Mouse (Mus musculus) midbrain, embryonic 14.5 days (tissue): ENCODE measurements around the gene Caskin1. TPM values are rescaled to one million over a fixed set of nuclear protein-coding genes. Genes with fewer than 3 reads are reported as not detected.

ENCODE experiments used
- ATAC-seq: fragments of 200-750 bp; cut with Nextera tagmentation; 2 replicates; pipeline ENCODE4 v1.8.0; 2017; ENCODE audit warnings: moderate number of reproducible peaks, moderate library complexity; ENCODE audit not compliant: low FRiP score, low TSS enrichment
- DNase-seq: peaks from one replicate; pipeline ENCODE4 v3.0.0-alpha.2; 2015
- H3K27ac ChIP-seq: fragments of 300-500 bp; sonication (generic); replicated peaks from 2 replicates; pipeline ENCODE4 v1.5.1; 2014; ENCODE audit warnings: mild to moderate bottlenecking, low read depth, low read length, moderate library complexity
- H3K27me3 ChIP-seq: fragments of 300-500 bp; sonication (generic); 2 replicates; pipeline ENCODE4 v1.6.1; 2014; ENCODE audit warnings: low read length, control low read depth, mixed read lengths; ENCODE audit not compliant: control insufficient read depth, insufficient read depth
- H3K36me3 ChIP-seq: fragments of 300-500 bp; sonication (generic); 2 replicates; pipeline ENCODE4 v1.6.1; 2014; ENCODE audit warnings: low read length, control low read depth; ENCODE audit not compliant: control insufficient read depth, insufficient read depth
- H3K4me1 ChIP-seq: fragments of 300-500 bp; sonication (generic); 2 replicates; pipeline ENCODE4 v1.6.1; 2014; ENCODE audit warnings: mild to moderate bottlenecking, antibody characterized with exemption, low read length, control low read depth; ENCODE audit not compliant: control insufficient read depth, insufficient read depth
- H3K4me2 ChIP-seq: fragments of 300-500 bp; sonication (generic); 2 replicates; pipeline ENCODE4 v1.6.1; 2014; ENCODE audit warnings: mild to moderate bottlenecking, low read length, moderate library complexity
- H3K4me3 ChIP-seq: fragments of 300-500 bp; sonication (generic); replicated peaks from 2 replicates; pipeline ENCODE4 v1.5.1; 2014; ENCODE audit warnings: low read depth, low read length
- H3K9ac ChIP-seq: fragments of 300-500 bp; sonication (generic); replicated peaks from 2 replicates; pipeline ENCODE4 v1.6.1; 2014; ENCODE audit warnings: mild to moderate bottlenecking, low read length, moderate library complexity
- H3K9me3 ChIP-seq: fragments of 300-500 bp; sonication (generic); 2 replicates; pipeline ENCODE4 v1.6.1; 2016; ENCODE audit warnings: low read length, control low read depth, mixed read lengths; ENCODE audit not compliant: control insufficient read depth
- WGBS: fragments of 180-500 bp; shearing (Covaris S2); extraction: QIAGEN DNeasy Blood & Tissue Kit; methylation state at CpG from one replicate; pipeline ENCODE4 v1.1.7; 2014; 5-methylcytosine and 5-hydroxymethylcytosine counted together
- polyA plus RNA-seq: library from polyadenylated mRNA; unstranded; fragments of >200 nt; fragmentation: Nextera tagmentation; extraction: Ambion mirVana; gene quantifications from 2 replicates; pipeline ENCODE4 v1.2.1, GENCODE M21; 2014

Gene Caskin1
- 34.8 and 37.5 TPM in 2 replicates for polyA plus RNA-seq

GRCm38 (mm10) chr17:24488186-24488661 lies at the start of gene Caskin1:
Gene Caskin1 (plus strand): TSS chr17:24488601.
- peak within 1 kb of the TSS; percentile 94 for H3K9ac ChIP-seq
- no peaks in the 10 kb centered on the region for H3K27me3 ChIP-seq
- H3K4me3 ChIP-seq = peak within 1 kb of the TSS; percentile 93
- ATAC-seq (peak; percentile 57), DNase-seq (peak; percentile 82)
- H3K27ac ChIP-seq = peak within 1 kb of the TSS; percentile 96
- no peaks in the 10 kb centered on the region for H3K9me3 ChIP-seq
- no peaks in the 10 kb centered on the region for H3K36me3 ChIP-seq
- H3K4me2 ChIP-seq = peak within 1 kb of the TSS; percentile 74
- peaks cover 23% of the 10 kb centered on the region for H3K4me1 ChIP-seq
- WGBS = under 1% methylated on average over 41 of the region's 45 CpGs

- Histone ChIP-seq H3K9ac (no peak overlapping the region), H3K36me3 (peaks cover 80% of the 10 kb centered on the region), H3K4me3 (no peak overlapping the region), H3K27ac (no peak overlapping the region), H3K9me3 (no peaks in the 10 kb centered on the region), H3K27me3 (no peaks in the 10 kb centered on the region), H3K4me1 (no peaks in the 10 kb centered on the region), H3K4me2 (no peak overlapping the region)
- ATAC-seq (no peak), DNase-seq (no peak)
- WGBS = 92% methylated on average over 8 of the region's 8 CpGs
Observed at GRCm38 (mm10) chr17:24440377-24440776, 48.0 kb upstream of the Caskin1 start.

DNA sequence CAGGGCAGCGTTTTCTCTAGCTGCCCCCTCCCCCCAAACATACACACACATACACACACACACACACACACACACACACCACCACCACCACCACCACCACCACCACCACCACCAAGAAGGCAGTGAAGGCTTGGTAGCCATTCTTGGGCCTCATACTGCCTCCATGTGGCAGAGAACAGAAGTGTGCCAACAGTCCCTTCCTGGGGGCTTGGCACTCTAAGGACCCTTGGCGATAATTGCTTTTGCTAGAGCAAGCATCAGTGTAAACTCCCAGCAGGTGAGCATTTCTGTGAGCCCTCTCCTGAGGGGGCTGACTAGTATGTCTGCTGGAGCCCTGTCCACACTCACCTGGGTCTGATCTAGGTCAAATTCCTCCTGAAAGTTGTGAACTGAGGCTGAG lies 47.3 kb upstream of the Caskin1 start:
- Histone ChIP-seq H3K27me3 (no peaks in the 10 kb centered on the region), H3K4me2 (no peak overlapping the region), H3K9ac (no peak overlapping the region), H3K9me3 (no peaks in the 10 kb centered on the region), H3K27ac (no peak overlapping the region), H3K4me1 (no peaks in the 10 kb centered on the region), H3K36me3 (peaks cover 83% of the 10 kb centered on the region), H3K4me3 (no peak overlapping the region)
- WGBS = 47% methylated on average over 2 of the region's 2 CpGs
- ATAC-seq (no peak), DNase-seq (peak; percentile 13)

DNA sequence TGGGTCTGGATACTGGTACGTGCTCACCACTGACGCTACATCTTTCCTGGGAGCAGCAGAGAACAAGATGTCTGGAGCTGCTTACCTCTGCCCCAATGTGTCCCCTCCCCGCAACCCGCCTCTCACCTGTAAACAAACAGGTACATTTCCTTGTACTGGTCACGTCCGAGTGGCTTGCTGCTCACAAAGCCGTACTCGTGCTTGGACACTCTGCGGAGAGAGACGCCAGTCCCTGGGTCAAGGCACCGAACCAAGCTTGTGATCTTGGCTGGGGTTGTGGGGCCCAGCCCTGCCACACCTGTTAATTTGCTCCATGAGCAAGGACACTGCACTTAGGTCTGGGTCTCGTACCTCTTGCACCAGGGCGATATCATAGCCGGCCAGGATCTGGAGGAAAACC lies 46.3 kb upstream of the Caskin1 start:
- WGBS = 91% methylated on average over 14 of the region's 14 CpGs
- no peaks in the 10 kb centered on the region for H3K4me1 ChIP-seq
- no peak overlapping the region for H3K4me2 ChIP-seq
- no peaks in the 10 kb centered on the region for H3K27me3 ChIP-seq
- DNase-seq (no peak), ATAC-seq (no peak)
- no peak overlapping the region for H3K27ac ChIP-seq
- H3K9ac ChIP-seq = no peak overlapping the region
- no peak overlapping the region for H3K4me3 ChIP-seq
- peaks cover 90% of the 10 kb centered on the region for H3K36me3 ChIP-seq
- no peaks in the 10 kb centered on the region for H3K9me3 ChIP-seq

DNA sequence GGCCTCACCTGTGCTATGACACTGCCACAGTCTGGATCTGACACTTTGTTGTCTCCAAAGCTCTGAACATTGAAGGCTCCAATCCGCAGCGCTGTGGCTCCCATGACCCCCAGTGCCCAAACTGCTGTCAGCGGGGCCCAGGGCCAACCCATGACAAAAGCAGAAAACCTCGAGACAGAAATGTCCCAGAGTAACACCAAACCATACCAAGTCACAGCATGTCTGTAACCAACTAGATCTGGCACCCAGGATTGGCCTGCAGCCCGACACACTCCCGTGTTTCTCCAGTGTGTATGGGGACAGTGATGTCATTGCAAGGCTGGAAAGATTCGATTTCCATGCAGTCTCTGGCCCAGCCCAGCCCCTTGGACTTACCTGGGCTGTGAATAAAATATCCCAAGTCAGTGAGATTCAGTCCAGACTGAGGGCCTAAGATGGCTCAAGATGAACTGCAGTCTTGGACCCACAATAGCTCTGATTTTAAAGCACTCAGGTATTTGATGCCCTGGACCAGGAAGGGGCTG lies 45.7 kb upstream of the Caskin1 start, which contains the start of gene Dnase1l2:
Gene Dnase1l2, minus strand, starts transcription at position 474 of the 524 bp plus-strand sequence.
- ATAC-seq (no peak), DNase-seq (no peak)
- WGBS = 87% methylated on average over 7 of the region's 7 CpGs
- H3K4me2 ChIP-seq = no peak within 1 kb of the TSS
- no peaks in the 10 kb centered on the region for H3K27me3 ChIP-seq
- no peaks in the 10 kb centered on the region for H3K4me1 ChIP-seq
- no peak within 1 kb of the TSS for H3K4me3 ChIP-seq
- H3K9me3 ChIP-seq = no peaks in the 10 kb centered on the region
- peaks cover 94% of the 10 kb centered on the region for H3K36me3 ChIP-seq
- H3K9ac ChIP-seq = no peak within 1 kb of the TSS
- no peak within 1 kb of the TSS for H3K27ac ChIP-seq

DNA sequence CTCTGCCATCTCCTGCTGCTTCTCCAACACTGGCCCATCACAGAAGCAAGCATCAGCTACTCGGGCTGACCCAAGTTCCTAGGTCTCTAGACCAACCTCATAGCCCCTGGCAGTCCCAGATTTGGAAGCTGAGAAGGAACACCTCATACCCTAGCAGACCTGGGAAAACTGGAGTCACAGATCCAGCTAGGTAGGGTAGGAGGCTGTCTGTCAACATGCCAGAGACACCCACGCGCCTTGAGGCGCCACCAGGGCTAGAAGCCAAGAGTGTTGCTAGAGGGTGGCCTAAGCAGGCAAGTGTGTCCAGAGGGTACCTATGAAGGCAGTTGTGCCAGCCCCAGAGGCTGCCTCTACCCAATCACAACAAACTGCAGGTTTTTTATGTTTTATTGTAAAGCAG lies 45.0 kb upstream of the Caskin1 start:
- H3K4me1 ChIP-seq = no peaks in the 10 kb centered on the region
- no peaks in the 10 kb centered on the region for H3K27me3 ChIP-seq
- H3K4me3 ChIP-seq = no peak overlapping the region
- DNase-seq (no peak), ATAC-seq (no peak)
- no peak overlapping the region for H3K9ac ChIP-seq
- H3K27ac ChIP-seq = no peak overlapping the region
- H3K36me3 ChIP-seq = peaks cover 94% of the 10 kb centered on the region
- no peak overlapping the region for H3K4me2 ChIP-seq
- H3K9me3 ChIP-seq = no peaks in the 10 kb centered on the region
- WGBS = 94% methylated on average over 4 of the region's 4 CpGs

DNA sequence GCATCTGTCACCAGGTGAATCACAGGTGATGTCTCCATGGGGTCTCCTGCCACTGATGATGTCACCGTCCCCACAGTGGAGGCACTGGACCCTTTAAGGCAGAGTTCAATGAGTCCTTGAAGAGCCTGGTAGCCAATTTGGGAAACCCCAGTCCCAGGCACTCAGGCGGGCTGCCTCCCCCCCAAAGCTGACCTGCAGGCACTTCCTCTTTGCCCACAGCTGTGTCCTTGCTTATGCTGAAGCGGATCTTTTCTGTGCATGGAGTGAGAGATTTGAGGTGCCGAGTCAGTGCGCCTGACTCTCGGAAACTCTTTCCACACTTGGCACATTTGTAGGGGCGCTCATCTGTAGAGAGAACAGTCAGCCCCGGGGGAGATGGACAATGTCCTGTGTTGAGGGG lies 41.8 kb upstream of the Caskin1 start:
- H3K9me3 ChIP-seq = no peaks in the 10 kb centered on the region
- no peak for DNase-seq
- H3K4me1 ChIP-seq = no peaks in the 10 kb centered on the region
- H3K27ac ChIP-seq = no peak overlapping the region
- ATAC-seq = no peak
- H3K4me3 ChIP-seq = no peak overlapping the region
- no peak overlapping the region for H3K4me2 ChIP-seq
- H3K27me3 ChIP-seq = no peaks in the 10 kb centered on the region
- WGBS = 95% methylated on average over 8 of the region's 8 CpGs
- H3K36me3 ChIP-seq = peaks cover 93% of the 10 kb centered on the region
- H3K9ac ChIP-seq = no peak overlapping the region

- H3K4me2 ChIP-seq = no peak overlapping the region
- H3K4me1 ChIP-seq = peaks cover 12% of the 10 kb centered on the region
- ATAC-seq (no peak), DNase-seq (no peak)
- no peak overlapping the region for H3K4me3 ChIP-seq
- 94% methylated on average over 6 of the region's 6 CpGs for WGBS
- H3K27ac ChIP-seq = no peak overlapping the region
- H3K9me3 ChIP-seq = no peaks in the 10 kb centered on the region
- no peak overlapping the region for H3K9ac ChIP-seq
- H3K27me3 ChIP-seq = no peaks in the 10 kb centered on the region
- H3K36me3 ChIP-seq = peaks cover 69% of the 10 kb centered on the region
Observed at GRCm38 (mm10) chr17:24449507-24449906, 38.9 kb upstream of the Caskin1 start.

DNA sequence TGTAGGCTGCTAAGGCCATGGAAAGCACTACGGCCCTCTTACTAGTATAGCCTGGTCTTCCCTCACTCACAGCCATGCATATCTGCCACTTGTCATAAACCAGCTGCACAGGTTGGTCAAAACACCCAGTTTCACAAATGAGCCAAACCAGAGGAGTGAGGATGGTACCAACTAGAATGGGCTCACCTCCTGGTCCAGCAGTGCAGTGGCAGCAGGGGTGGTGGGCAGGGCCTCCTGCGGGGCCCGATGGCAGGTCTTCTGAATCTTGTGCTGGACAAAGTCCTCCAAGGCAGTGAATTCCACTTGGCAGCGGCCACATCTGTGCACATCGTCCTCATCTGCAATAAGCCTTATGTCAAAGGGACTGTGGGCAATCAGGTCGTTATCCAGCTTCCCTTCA lies 37.2 kb upstream of the Caskin1 start:
- H3K4me2 ChIP-seq = no peak overlapping the region
- WGBS = 98% methylated on average over 6 of the region's 6 CpGs
- H3K36me3 ChIP-seq = peaks cover 52% of the 10 kb centered on the region

More for the DNA sequence above, 37.2 kb upstream of the Caskin1 start:
- Histone ChIP-seq H3K27me3 (no peaks in the 10 kb centered on the region), H3K27ac (no peak overlapping the region), H3K4me3 (no peak overlapping the region), H3K4me1 (peaks cover 15% of the 10 kb centered on the region), H3K9ac (no peak overlapping the region), H3K9me3 (no peaks in the 10 kb centered on the region)
- DNase-seq = no peak
- ATAC-seq = no peak
